Mouse (Mus musculus) retina, postnatal 1 day (tissue): Measurements from ENCODE around the gene Gsg1.

Experiments
- DNase-seq: peaks from one replicate; pipeline ENCODE4 v3.0.0-alpha.2; 2012

Gsg1 gene

GRCm38 (mm10) chr6:135252728-135253077, 1.4 kb downstream of the Gsg1 start:
- peak; percentile 89 for DNase-seq

- no peak for DNase-seq
These were observed 2.1 kb downstream of the Gsg1 start for GRCm38 (mm10) chr6:135251849-135252727.

GRCm38 (mm10) chr6:135250926-135251699, 3.0 kb downstream of the Gsg1 start:
- DNase-seq: no peak

- DNase-seq: peak; percentile 82
These were observed 4.2 kb downstream of the Gsg1 start for GRCm38 (mm10) chr6:135249846-135250531.

- DNase-seq: peak; percentile 45
These were observed 6.3 kb downstream of the Gsg1 start for GRCm38 (mm10) chr6:135247861-135248260.

GRCm38 (mm10) chr6:135245586-135245985, 8.6 kb downstream of the Gsg1 start:
- DNase-seq: peak; percentile 80

- DNase-seq: no peak
These were observed 13.8 kb downstream of the Gsg1 start for GRCm38 (mm10) chr6:135240361-135240760.

- DNase-seq: no peak
These were observed 15.9 kb downstream of the Gsg1 start for GRCm38 (mm10) chr6:135238211-135238610.

- DNase-seq: no peak
These were observed 16.8 kb downstream of the Gsg1 start for GRCm38 (mm10) chr6:135237326-135237725.

- DNase-seq: no peak
These were observed 17.6 kb downstream of the Gsg1 start for GRCm38 (mm10) chr6:135236576-135236975.

GRCm38 (mm10) chr6:135235742-135236141, 18.4 kb downstream of the Gsg1 start:
- no peak for DNase-seq

- DNase-seq: no peak
These were observed 21.5 kb downstream of the Gsg1 start for GRCm38 (mm10) chr6:135232443-135233182.

GRCm38 (mm10) chr6:135230586-135230985, 23.6 kb downstream of the Gsg1 start:
- DNase-seq: no peak

- peak; percentile 84 for DNase-seq
These were observed 25.6 kb downstream of the Gsg1 start for GRCm38 (mm10) chr6:135228465-135228941.

- DNase-seq: peak; percentile 73
These were observed 30.2 kb downstream of the Gsg1 start for GRCm38 (mm10) chr6:135223786-135224416.

- no peak for DNase-seq
These were observed 34.2 kb downstream of the Gsg1 start for GRCm38 (mm10) chr6:135219916-135220315.

GRCm38 (mm10) chr6:135218330-135218729, 35.8 kb downstream of the Gsg1 start:
- no peak for DNase-seq

GRCm38 (mm10) chr6:135212666-135213065, 41.5 kb downstream of the Gsg1 start:
- peak; percentile 87 for DNase-seq

- no peak for DNase-seq
These were observed 43.0 kb downstream of the Gsg1 start for GRCm38 (mm10) chr6:135211169-135211568.

GRCm38 (mm10) chr6:135206909-135207308, 47.2 kb downstream of the Gsg1 start:
- DNase-seq: no peak

- DNase-seq: no peak
These were observed 48.3 kb downstream of the Gsg1 start for GRCm38 (mm10) chr6:135205802-135206201.

GRCm38 (mm10) chr6:135204869-135205268, 49.3 kb downstream of the Gsg1 start:
- DNase-seq: no peak
